Mouse (Mus musculus) liver, postnatal 0 days (tissue): ENCODE results near the gene Gm2115.

ENCODE experiments used
- CTCF ChIP-seq: sonication (generic); IDR thresholded peaks from 2 replicates; pipeline ENCODE4 v1.5.1; 2016; ENCODE audit warnings: antibody characterized with exemption, low read depth
- EP300 ChIP-seq: IDR thresholded peaks from 2 replicates; pipeline ENCODE4 v1.6.1; 2016; ENCODE audit warnings: antibody characterized with exemption, low read depth, mild to moderate bottlenecking

DNA sequence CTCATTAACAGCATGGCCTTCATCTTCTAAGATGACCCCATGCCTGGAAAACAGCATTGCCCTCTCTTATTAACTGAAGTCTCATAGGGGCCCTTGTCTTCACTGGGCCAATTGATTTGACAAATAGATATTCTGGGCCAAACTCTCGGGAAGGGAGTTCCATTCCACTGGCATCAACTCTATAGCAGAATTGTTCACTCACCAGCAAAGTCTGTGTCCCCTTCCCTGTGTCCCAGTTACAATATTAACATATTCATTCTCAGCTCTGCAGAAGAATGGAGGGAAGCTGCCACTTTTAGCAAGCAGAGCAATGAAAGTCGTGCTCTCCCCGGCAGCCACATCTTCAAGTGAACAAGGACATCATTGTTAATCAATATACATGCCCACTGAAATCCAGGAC, 5.9 kb downstream of the Gm2115 start:
- TF ChIP-seq EP300 = no peak
- TF ChIP-seq CTCF = no peak
